In genomic region chr19:53031957-53032371, GRCm38 (mm10) we compare ENCODE assay signal across 11 mouse cellular contexts. TPM values are rescaled to one million over a fixed set of nuclear protein-coding genes. Genes with fewer than 3 reads are reported as not detected.
DNase-seq lines count a peak whose midpoint lies in the region; ATAC-seq lines count a peak whose summit lies in the region.
"Had no signal": no experiment of that assay in that cellular context is flagged by ENCODE, and none has a peak within 500 bp of the region (broad histone marks: within the 10 kb centered on the region; RNA-seq: fewer than 3 reads in every experiment).

No protein-coding gene starts in this region.

- H3K27me3 ChIP-seq in kidney, embryonic 15.5 days = no peaks in the 10 kb centered on the region
- no peaks in the 10 kb centered on the region for H3K27me3 ChIP-seq in intestine, embryonic 16.5 days (replicated peaks; ENCODE audit: control insufficient read depth, insufficient read depth, low read length)
- no peaks in the 10 kb centered on the region for H3K27me3 ChIP-seq in stomach, embryonic 15.5 days (replicated peaks)

- H3K4me2 ChIP-seq in kidney, embryonic 15.5 days = no peak overlapping the region
- no peak overlapping the region for H3K4me2 ChIP-seq in intestine, embryonic 16.5 days (ENCODE audit: low read depth, low read length)
- no peak overlapping the region for H3K4me2 ChIP-seq in stomach, embryonic 15.5 days
- H3K4me2 ChIP-seq: midbrain, embryonic 11.5 days had no signal

- 67% methylated on average over 8 of the region's 8 CpGs for WGBS in kidney, embryonic 15.5 days
- 51% methylated on average over 8 of the region's 8 CpGs for WGBS in intestine, embryonic 16.5 days
- 65% methylated on average over 8 of the region's 8 CpGs for WGBS in stomach, embryonic 15.5 days

- H3K9me3 ChIP-seq in kidney, embryonic 15.5 days (replicated peaks) = no peaks in the 10 kb centered on the region
- H3K9me3 ChIP-seq in intestine, embryonic 16.5 days (ENCODE audit: control insufficient read depth, low read length) = no peaks in the 10 kb centered on the region
- no peaks in the 10 kb centered on the region for H3K9me3 ChIP-seq in stomach, embryonic 15.5 days

- peak; percentile 35 to 65 for DNase-seq in adrenal gland, adult (ENCODE audit: inconsistent age in 2 of 2, low spot score in 1 of 2)
- DNase-seq in adrenal gland, adult 18-20 months (ENCODE audit: low spot score in 2 of 2) = no peak
- no peak for DNase-seq in kidney, adult 18-20 months
- DNase-seq in thymus, postnatal 14 days = no peak
- no peak for DNase-seq in frontal cortex, postnatal 10 days (ENCODE audit: low spot score in 2 of 2)

- H3K9ac ChIP-seq in kidney, embryonic 15.5 days = no peak overlapping the region
- H3K9ac ChIP-seq in intestine, embryonic 16.5 days (ENCODE audit: low read depth, low read length) = no peak overlapping the region
- H3K9ac ChIP-seq in stomach, embryonic 15.5 days = no peak overlapping the region

- no peak overlapping the region for H3K27ac ChIP-seq in kidney, embryonic 15.5 days
- H3K27ac ChIP-seq in intestine, embryonic 16.5 days (ENCODE audit: low read length) = peak overlapping the region; percentile 89
- H3K27ac ChIP-seq in stomach, embryonic 15.5 days = no peak overlapping the region
- H3K27ac ChIP-seq: heart, adult 2 months had no signal

- no peak overlapping the region for H3K4me3 ChIP-seq in kidney, embryonic 15.5 days (replicated peaks)
- H3K4me3 ChIP-seq in intestine, embryonic 16.5 days (ENCODE audit: low read length) = no peak overlapping the region
- no peak overlapping the region for H3K4me3 ChIP-seq in stomach, embryonic 15.5 days (replicated peaks)
- H3K4me3 ChIP-seq: heart, adult 2 months had no signal

- peaks cover 20% of the 10 kb centered on the region for H3K4me1 ChIP-seq in kidney, embryonic 15.5 days
- peaks cover 11% of the 10 kb centered on the region; the same call in 1 of the 2 replicates for H3K4me1 ChIP-seq in intestine, embryonic 16.5 days (ENCODE audit: control insufficient read depth, insufficient read depth, low read length)
- no peaks in the 10 kb centered on the region for H3K4me1 ChIP-seq in stomach, embryonic 15.5 days

- ATAC-seq in kidney, embryonic 15.5 days (replicated peaks; ENCODE audit: low FRiP score) = 0 out of 2 replicates have a peak, but pooled peaks have one; percentile 49
- peak; percentile 88 for ATAC-seq in intestine, embryonic 16.5 days
- ATAC-seq in stomach, embryonic 15.5 days (ENCODE audit: insufficient read depth, low FRiP score, low read depth) = peak; percentile 81
- ATAC-seq: forebrain, embryonic 14.5 days had no signal

- H3K36me3 ChIP-seq in kidney, embryonic 15.5 days = peaks cover 24% of the 10 kb centered on the region
- H3K36me3 ChIP-seq in intestine, embryonic 16.5 days (ENCODE audit: control insufficient read depth, insufficient read depth, low read length) = 0 out of 2 replicates have a peak, but pooled peaks cover 3% of the 10 kb centered on the region
- peaks cover 25% of the 10 kb centered on the region for H3K36me3 ChIP-seq in stomach, embryonic 15.5 days

RNA-seq across cellular contexts. Expression of gene Xpnpep1, which starts 8.1 kb away (rescaled TPM):
- 10 to 100 TPM; 57.8 to 83.8 TPM for total RNA-seq in adrenal gland, adult 18-20 months (2021)
- 148 and 168 TPM in 2 replicates for polyA plus RNA-seq in kidney, embryonic 15.5 days (2015; fragmentation: Nextera tagmentation; extraction: Ambion mirVana)
- 231 and 264 TPM in 2 replicates for polyA plus RNA-seq in intestine, embryonic 16.5 days (2015; fragmentation: Nextera tagmentation; extraction: Ambion mirVana)
- polyA plus RNA-seq in stomach, embryonic 15.5 days (2015; fragmentation: Nextera tagmentation; extraction: Ambion mirVana) = 130 and 151 TPM in 2 replicates

Comparison
In these comparisons a context has a peak if more than half of its experiments do, and no peak if none do; other contexts are left out.
1. DNase-seq: peak in adrenal gland, adult (2 of 2); none in adrenal gland, adult 18-20 months (0 of 2), kidney, adult 18-20 months (single experiment), thymus, postnatal 14 days (single experiment) and frontal cortex, postnatal 10 days (0 of 2).
2. Peak in every context shown above with its lines, with median percentiles within 50 percentile points of each other: ATAC-seq.